Mouse (Mus musculus) limb, embryonic 11.5 days (tissue): ENCODE data around the gene Fam162a. TPM values are rescaled to one million over a fixed set of nuclear protein-coding genes. Genes with fewer than 3 reads are reported as not detected.
"Not testable (repeated sequence)": the region's sequence is repeated elsewhere in the genome, so short reads cannot be mapped to it uniquely, and the experiment has no call there.

Experiments used
- ATAC-seq: fragments of 200-750 bp; cut with Nextera tagmentation; 2 replicates; pipeline ENCODE4 v1.8.0; 2017; ENCODE audit warnings: low read depth; ENCODE audit not compliant: insufficient number of reproducible peaks, low FRiP score, low TSS enrichment
- DNase-seq: peaks from one replicate; pipeline ENCODE4 v3.0.0-alpha.2; 2015; ENCODE audit warnings: low spot score
- H3K27ac ChIP-seq: fragments of 300-500 bp; sonication (generic); replicated peaks from 2 replicates; pipeline ENCODE4 v1.5.1; 2014; ENCODE audit warnings: low read depth, mild to moderate bottlenecking, low read length
- H3K27me3 ChIP-seq: fragments of 300-500 bp; sonication (generic); 2 replicates; pipeline ENCODE4 v1.6.1; 2014; ENCODE audit warnings: mild to moderate bottlenecking, low read length, mixed read lengths; ENCODE audit not compliant: control insufficient read depth, insufficient read depth
- H3K36me3 ChIP-seq: fragments of 300-500 bp; sonication (generic); 2 replicates; pipeline ENCODE4 v1.6.1; 2014; ENCODE audit warnings: mild to moderate bottlenecking, low read length, moderate library complexity, mixed read lengths; ENCODE audit not compliant: control insufficient read depth, insufficient read depth
- H3K4me1 ChIP-seq: fragments of 300-500 bp; sonication (generic); 2 replicates; pipeline ENCODE4 v1.6.1; 2014; ENCODE audit warnings: low read length, mixed read lengths; ENCODE audit not compliant: control insufficient read depth, insufficient read depth
- H3K4me2 ChIP-seq: fragments of 300-500 bp; sonication (generic); 2 replicates; pipeline ENCODE4 v1.6.1; 2014; ENCODE audit warnings: low read depth, mild to moderate bottlenecking, moderate library complexity; ENCODE audit not compliant: severe bottlenecking
- H3K4me3 ChIP-seq: fragments of 300-500 bp; sonication (generic); 2 replicates; pipeline ENCODE4 v1.5.1; 2014; ENCODE audit warnings: low read depth, low read length
- H3K9ac ChIP-seq: fragments of 300-500 bp; sonication (generic); 2 replicates; pipeline ENCODE4 v1.6.1; 2014; ENCODE audit warnings: mild to moderate bottlenecking, low read length
- H3K9me3 ChIP-seq: fragments of 300-500 bp; sonication (generic); 2 replicates; pipeline ENCODE4 v1.6.1; 2016; ENCODE audit warnings: low read length; ENCODE audit not compliant: control insufficient read depth
- WGBS: fragments of 180-500 bp; shearing (Covaris S2); extraction: QIAGEN DNeasy Blood & Tissue Kit; methylation state at CpG from one replicate; pipeline ENCODE4 v1.1.7; 2014; 5-methylcytosine and 5-hydroxymethylcytosine counted together
- polyA plus RNA-seq: library from polyadenylated mRNA; unstranded; fragments of >200 nt; fragmentation: Nextera tagmentation; extraction: Ambion mirVana; gene quantifications from 2 replicates; pipeline ENCODE4 v1.2.1, GENCODE M21; 2014

The Fam162a gene
- polyA plus RNA-seq, 1 experiment from 2014 or later = 359 TPM

- no peak overlapping the region for H3K27ac ChIP-seq
- H3K9me3 ChIP-seq = no peaks in the 10 kb centered on the region
- WGBS = 80% methylated on average over 6 of the region's 6 CpGs
- no peak overlapping the region for H3K9ac ChIP-seq
- H3K4me1 ChIP-seq = no peaks in the 10 kb centered on the region
- H3K27me3 ChIP-seq = no peaks in the 10 kb centered on the region
- no peak overlapping the region for H3K4me2 ChIP-seq
- H3K36me3 ChIP-seq = peaks cover 21% of the 10 kb centered on the region
- ATAC-seq (no peak), DNase-seq (no peak)
- H3K4me3 ChIP-seq = no peak overlapping the region
Observed at GRCm38 (mm10) chr16:36053524-36054275, 17.7 kb downstream of the Fam162a start.

- no peak overlapping the region for H3K4me3 ChIP-seq
- H3K27me3 ChIP-seq = no peaks in the 10 kb centered on the region
- 94% methylated on average over 6 of the region's 6 CpGs for WGBS
- no peak overlapping the region for H3K4me2 ChIP-seq
- no peak overlapping the region for H3K9ac ChIP-seq
- H3K36me3 ChIP-seq = peaks cover 30% of the 10 kb centered on the region
- no peaks in the 10 kb centered on the region for H3K4me1 ChIP-seq
- ATAC-seq (no peak), DNase-seq (no peak)
- no peak overlapping the region for H3K27ac ChIP-seq
- no peaks in the 10 kb centered on the region for H3K9me3 ChIP-seq
Observed at GRCm38 (mm10) chr16:36051491-36051890, 19.9 kb downstream of the Fam162a start.

DNA sequence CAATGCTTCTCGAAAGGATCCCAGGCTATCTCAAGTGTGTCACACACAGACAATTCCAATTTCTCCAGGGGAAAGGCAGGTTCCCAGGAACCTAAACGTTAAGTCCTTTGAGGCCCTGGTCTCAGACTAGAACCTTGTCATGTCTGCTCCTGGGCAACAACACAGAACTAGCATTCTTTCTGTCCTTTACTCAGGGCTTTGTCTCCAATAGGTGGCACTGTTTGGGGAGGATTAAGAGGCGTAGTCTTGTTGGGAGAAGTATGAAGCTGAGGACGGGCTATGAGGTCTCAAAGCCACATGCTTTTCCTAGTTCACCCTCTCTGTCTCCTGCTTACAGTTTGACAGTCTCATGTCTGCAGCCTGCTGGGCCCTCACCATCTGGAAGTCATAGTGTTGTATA, 23.9 kb downstream of the Fam162a start:
- WGBS = 88% methylated on average over 4 of the region's 4 CpGs
- ATAC-seq = no peak
- H3K9ac ChIP-seq = no peak overlapping the region
- no peaks in the 10 kb centered on the region for H3K4me1 ChIP-seq
- no peaks in the 10 kb centered on the region for H3K9me3 ChIP-seq
- no peak for DNase-seq
- no peak overlapping the region for H3K27ac ChIP-seq
- peaks cover 34% of the 10 kb centered on the region for H3K36me3 ChIP-seq
- no peak overlapping the region for H3K4me2 ChIP-seq
- H3K27me3 ChIP-seq = no peaks in the 10 kb centered on the region
- no peak overlapping the region for H3K4me3 ChIP-seq

DNA sequence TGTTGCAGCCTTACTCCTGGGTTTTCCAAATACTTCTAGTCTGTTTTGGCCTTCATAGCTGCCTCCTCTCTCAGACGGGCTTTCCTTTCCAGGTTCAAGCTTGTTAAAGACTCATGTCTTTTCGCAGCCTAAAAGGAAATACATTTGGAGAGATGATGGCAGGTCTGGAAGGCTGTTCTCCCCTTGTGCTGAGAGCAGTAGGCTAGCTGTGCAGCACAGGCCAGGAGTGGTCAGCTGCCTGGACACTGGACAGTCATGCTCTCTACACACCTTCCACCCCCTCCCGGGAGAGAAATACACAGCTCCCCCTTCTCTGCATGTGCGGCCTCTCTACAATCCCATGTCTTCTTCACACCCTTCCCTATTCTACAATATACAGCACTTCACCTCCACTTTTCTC, 27.4 kb downstream of the Fam162a start:
- no peak for DNase-seq
- WGBS = 86% methylated on average over 4 of the region's 4 CpGs
- Histone ChIP-seq H3K27me3 (no peaks in the 10 kb centered on the region), H3K9me3 (no peaks in the 10 kb centered on the region), H3K27ac (no peak overlapping the region), H3K36me3 (peaks cover 18% of the 10 kb centered on the region), H3K9ac (no peak overlapping the region), H3K4me2 (no peak overlapping the region), H3K4me1 (peaks cover 6% of the 10 kb centered on the region; the same call in 1 of the 2 replicates), H3K4me3 (no peak overlapping the region)
- no peak for ATAC-seq

DNA sequence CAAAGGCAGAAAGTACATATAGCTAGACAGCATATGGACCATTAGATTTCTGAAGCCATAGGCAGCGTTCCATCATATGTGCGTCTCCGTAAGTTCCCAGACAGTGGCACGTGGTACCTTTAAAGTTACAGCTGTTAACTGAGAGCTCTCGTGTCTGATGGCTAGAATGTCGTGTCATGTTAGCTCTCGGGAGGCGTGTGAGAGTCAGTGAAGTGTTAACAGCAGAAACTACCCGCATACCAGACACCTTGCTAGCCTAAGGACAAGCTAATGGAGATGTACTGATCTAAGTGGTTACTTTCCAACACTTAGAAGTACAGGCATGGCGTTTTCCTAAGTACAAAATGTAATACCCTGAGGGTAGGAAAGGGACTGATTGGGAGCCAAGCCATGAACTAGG, 28.3 kb downstream of the Fam162a start:
- WGBS = 88% methylated on average over 10 of the region's 10 CpGs
- no peak for DNase-seq
- H3K36me3 ChIP-seq = peaks cover 11% of the 10 kb centered on the region; the same call in 1 of the 2 replicates

DNA sequence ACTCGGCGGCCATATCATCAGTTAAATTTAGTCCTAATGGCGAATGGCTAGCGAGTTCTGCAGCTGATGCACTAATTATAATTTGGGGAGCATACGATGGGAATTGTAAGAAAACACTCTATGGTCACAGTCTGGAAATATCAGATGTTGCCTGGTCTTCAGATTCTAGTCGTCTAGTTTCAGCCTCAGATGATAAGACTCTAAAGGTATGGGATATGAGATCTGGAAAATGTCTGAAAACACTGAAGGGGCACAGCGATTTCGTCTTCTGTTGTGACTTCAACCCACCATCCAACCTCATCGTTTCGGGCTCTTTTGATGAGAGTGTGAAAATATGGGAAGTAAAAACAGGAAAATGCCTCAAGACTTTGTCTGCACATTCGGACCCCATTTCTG, 29.8 kb downstream of the Fam162a start:
- peak overlapping the region; percentile 71 for H3K9ac ChIP-seq
- DNase-seq (no peak), ATAC-seq (no peak)
- peaks cover 6% of the 10 kb centered on the region; the same call in 1 of the 2 replicates for H3K36me3 ChIP-seq
- H3K27me3 ChIP-seq = no peaks in the 10 kb centered on the region
- H3K27ac ChIP-seq = no peak overlapping the region
- WGBS = 29% methylated on average over 11 of the region's 11 CpGs
- peak overlapping the region; percentile 56 for H3K4me3 ChIP-seq
- peak overlapping the region; percentile 70 for H3K4me2 ChIP-seq
- H3K4me1 ChIP-seq = peaks cover 6% of the 10 kb centered on the region; the same call in 1 of the 2 replicates
- no peaks in the 10 kb centered on the region for H3K9me3 ChIP-seq

More for the DNA sequence above, 28.3 kb downstream of the Fam162a start:
- no peak overlapping the region for H3K9ac ChIP-seq
- H3K27ac ChIP-seq = no peak overlapping the region
- no peaks in the 10 kb centered on the region for H3K9me3 ChIP-seq
- H3K4me1 ChIP-seq = peaks cover 6% of the 10 kb centered on the region; the same call in 1 of the 2 replicates
- H3K4me2 ChIP-seq = no peak overlapping the region
- no peak overlapping the region for H3K4me3 ChIP-seq
- no peaks in the 10 kb centered on the region for H3K27me3 ChIP-seq
- no peak for ATAC-seq

GRCm38 (mm10) chr16:36040640-36041624, 30.5 kb downstream of the Fam162a start, which contains the start of gene Wdr5b:
Gene Wdr5b (plus strand): TSS chr16:36041190.
- no peaks in the 10 kb centered on the region for H3K27me3 ChIP-seq
- H3K4me2 ChIP-seq = peak within 1 kb of the TSS; percentile 70
- peaks cover 3% of the 10 kb centered on the region; the same call in 1 of the 2 replicates for H3K36me3 ChIP-seq

DNA sequence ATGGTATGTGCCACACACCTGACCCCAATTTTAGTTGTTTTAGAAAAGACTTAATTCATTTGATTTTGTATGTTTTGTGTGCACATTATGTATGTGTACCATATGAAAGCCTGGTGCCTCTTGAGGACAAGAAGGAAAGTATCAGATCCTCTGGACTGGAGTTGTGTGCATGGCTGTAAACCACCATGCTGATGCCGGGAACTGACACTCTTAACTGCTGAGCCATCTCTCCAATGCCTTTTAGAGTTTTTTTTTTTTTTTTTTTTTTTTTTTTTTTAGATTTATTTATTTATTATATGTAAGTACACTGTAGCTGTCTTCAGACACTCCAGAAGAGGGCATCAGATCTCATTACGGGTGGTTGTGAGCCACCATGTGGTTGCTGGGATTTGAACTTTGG, 43.3 kb downstream of the Fam162a start:
- not testable (repeated sequence) for H3K4me3 ChIP-seq, DNase-seq, ATAC-seq, H3K9me3 ChIP-seq, H3K36me3 ChIP-seq, H3K9ac ChIP-seq, H3K27me3 ChIP-seq, H3K4me1 ChIP-seq, H3K27ac ChIP-seq, H3K4me2 ChIP-seq
- 86% methylated on average over 1 of the region's 2 CpGs for WGBS

More at GRCm38 (mm10) chr16:36040640-36041624, 30.5 kb downstream of the Fam162a start, which contains the start of gene Wdr5b:
- peak; percentile 87 for DNase-seq
- Histone ChIP-seq H3K9ac (peak within 1 kb of the TSS; percentile 71), H3K27ac (no peak within 1 kb of the TSS), H3K4me1 (peaks cover 6% of the 10 kb centered on the region; the same call in 1 of the 2 replicates), H3K4me3 (peak within 1 kb of the TSS; percentile 56), H3K9me3 (no peaks in the 10 kb centered on the region)
- WGBS = 2% methylated on average over 39 of the region's 39 CpGs
- peak; percentile 94 for ATAC-seq
